Mouse (Mus musculus) lung, postnatal 0 days (tissue): ENCODE measurements around the gene Fam222b. TPM values are rescaled to one million over a fixed set of nuclear protein-coding genes. Genes with fewer than 3 reads are reported as not detected.
A peak's percentile ranks its signal among the peaks of the same experiment; 100 is the strongest.

Experiments
- ATAC-seq: fragments of 200-750 bp; cut with Nextera tagmentation; 2 replicates; pipeline ENCODE4 v1.8.0; 2017; ENCODE audit warnings: moderate library complexity
- DNase-seq: peaks from one replicate; pipeline ENCODE4 v3.0.0-alpha.2; 2016; ENCODE audit warnings: low spot score
- H3K27ac ChIP-seq: fragments of 300-500 bp; sonication (generic); 2 replicates; pipeline ENCODE4 v1.5.1; 2014; ENCODE audit warnings: antibody characterized with exemption, mild to moderate bottlenecking, low read length, mixed read lengths
- H3K27me3 ChIP-seq: fragments of 300-500 bp; sonication (generic); replicated peaks from 2 replicates; pipeline ENCODE4 v1.6.1; 2014; ENCODE audit warnings: low read length, mixed read lengths; ENCODE audit not compliant: insufficient read depth
- H3K36me3 ChIP-seq: fragments of 300-500 bp; sonication (generic); 2 replicates; pipeline ENCODE4 v1.6.1; 2014; ENCODE audit warnings: low read length, mixed read lengths; ENCODE audit not compliant: insufficient read depth
- H3K4me1 ChIP-seq: fragments of 300-500 bp; sonication (generic); 2 replicates; pipeline ENCODE4 v1.6.1; 2014; ENCODE audit warnings: antibody characterized with exemption, low read depth, low read length, mixed read lengths; ENCODE audit not compliant: insufficient read depth
- H3K4me2 ChIP-seq: fragments of 300-500 bp; sonication (generic); replicated peaks from 2 replicates; pipeline ENCODE4 v1.6.1; 2014; ENCODE audit warnings: low read depth, mild to moderate bottlenecking, low read length, moderate library complexity, mixed read lengths
- H3K4me3 ChIP-seq: fragments of 300-500 bp; sonication (generic); 2 replicates; pipeline ENCODE4 v1.5.1; 2014; ENCODE audit warnings: low read depth, low read length
- H3K9ac ChIP-seq: fragments of 300-500 bp; sonication (generic); replicated peaks from 2 replicates; pipeline ENCODE4 v1.6.1; 2014; ENCODE audit warnings: low read depth, mild to moderate bottlenecking
- H3K9me3 ChIP-seq: fragments of 300-500 bp; sonication (generic); 2 replicates; pipeline ENCODE4 v1.6.1; 2016; ENCODE audit warnings: low read length, mixed read lengths
- CTCF ChIP-seq: IDR thresholded peaks from 2 replicates; pipeline ENCODE4 v1.5.1; 2016; ENCODE audit warnings: antibody characterized with exemption, mild to moderate bottlenecking
- EP300 ChIP-seq: IDR thresholded peaks from 2 replicates; pipeline ENCODE4 v1.6.1; 2016; ENCODE audit warnings: antibody characterized with exemption, mild to moderate bottlenecking, control low read depth
- WGBS: fragments of 180-500 bp; shearing (Covaris S2); extraction: QIAGEN DNeasy Blood & Tissue Kit; methylation state at CpG from one replicate; pipeline ENCODE4 v1.1.7; 2014; 5-methylcytosine and 5-hydroxymethylcytosine counted together
- polyA plus RNA-seq: library from polyadenylated mRNA; unstranded; fragments of >200 nt; fragmentation: Nextera tagmentation; extraction: Ambion mirVana; gene quantifications from 2 replicates; pipeline ENCODE4 v1.2.1, GENCODE M21; 2015

Gene Fam222b
- polyA plus RNA-seq, 1 experiment from 2014 or later = 10.0 TPM

GRCm38 (mm10) chr11:78083595-78083994, 10.9 kb upstream of the Fam222b start:
- no peak overlapping the region for H3K9ac ChIP-seq
- no peaks in the 10 kb centered on the region for H3K36me3 ChIP-seq
- TF ChIP-seq CTCF (no peak), EP300 (no peak)
- H3K4me1 ChIP-seq = peaks cover 5% of the 10 kb centered on the region; the same call in 1 of the 2 replicates
- no peaks in the 10 kb centered on the region for H3K27me3 ChIP-seq
- H3K4me2 ChIP-seq = no peak overlapping the region
- DNase-seq = no peak
- 13% methylated on average over 1 of the region's 1 CpGs for WGBS
- no peaks in the 10 kb centered on the region for H3K9me3 ChIP-seq
- no peak overlapping the region for H3K4me3 ChIP-seq
- no peak overlapping the region for H3K27ac ChIP-seq
- ATAC-seq = no peak

- H3K4me1 ChIP-seq = no peaks in the 10 kb centered on the region
- no peaks in the 10 kb centered on the region for H3K36me3 ChIP-seq
- H3K4me2 ChIP-seq = no peak overlapping the region
- no peaks in the 10 kb centered on the region for H3K9me3 ChIP-seq
- H3K9ac ChIP-seq = no peak overlapping the region
- no peak for DNase-seq
- no peaks in the 10 kb centered on the region for H3K27me3 ChIP-seq
- no peak overlapping the region for H3K27ac ChIP-seq
- no peak overlapping the region for H3K4me3 ChIP-seq
- no peak for ATAC-seq
- TF ChIP-seq EP300 (no peak), CTCF (no peak)
- WGBS = 73% methylated on average over 4 of the region's 4 CpGs
These were observed 7.5 kb upstream of the Fam222b start for GRCm38 (mm10) chr11:78086925-78087479.

GRCm38 (mm10) chr11:78087756-78088281, 6.6 kb upstream of the Fam222b start:
- ATAC-seq (no peak), DNase-seq (no peak)
- Histone ChIP-seq H3K27ac (no peak overlapping the region), H3K9ac (no peak overlapping the region), H3K36me3 (no peaks in the 10 kb centered on the region), H3K27me3 (no peaks in the 10 kb centered on the region), H3K4me3 (no peak overlapping the region), H3K4me2 (no peak overlapping the region), H3K4me1 (no peaks in the 10 kb centered on the region), H3K9me3 (no peaks in the 10 kb centered on the region)
- 62% methylated on average over 5 of the region's 5 CpGs for WGBS
- TF ChIP-seq EP300 (no peak), CTCF (no peak)

- WGBS = 43% methylated on average over 11 of the region's 11 CpGs
- peak overlapping the region; percentile 80 for H3K4me3 ChIP-seq
- no peaks in the 10 kb centered on the region for H3K36me3 ChIP-seq
- H3K9me3 ChIP-seq = no peaks in the 10 kb centered on the region
- peak overlapping the region; percentile 82 for H3K9ac ChIP-seq
- no peak for TF ChIP-seq CTCF
- 0 out of 2 replicates have a peak, but pooled peaks have one; percentile 7 for TF ChIP-seq EP300
- DNase-seq = no peak
- H3K4me2 ChIP-seq = peak overlapping the region; percentile 69
- no peaks in the 10 kb centered on the region for H3K27me3 ChIP-seq
- peaks cover 12% of the 10 kb centered on the region; the same call in 1 of the 2 replicates for H3K4me1 ChIP-seq
- no peak for ATAC-seq
- peak overlapping the region; percentile 82 for H3K27ac ChIP-seq
These were observed 340 bp upstream of the Fam222b start for GRCm38 (mm10) chr11:78094137-78094503.

GRCm38 (mm10) chr11:78095144-78095516, 670 bp downstream of the Fam222b start:
- TF ChIP-seq CTCF = no peak
- no peak for TF ChIP-seq EP300
- Histone ChIP-seq H3K4me2 (peak overlapping the region; percentile 69), H3K9ac (peak overlapping the region; percentile 82), H3K9me3 (no peaks in the 10 kb centered on the region), H3K27ac (peak overlapping the region; percentile 82), H3K4me3 (peak overlapping the region; percentile 80), H3K4me1 (peaks cover 12% of the 10 kb centered on the region; the same call in 1 of the 2 replicates), H3K27me3 (no peaks in the 10 kb centered on the region), H3K36me3 (no peaks in the 10 kb centered on the region)
- WGBS = 20% methylated on average over 5 of the region's 5 CpGs
- DNase-seq = no peak
- no peak for ATAC-seq

GRCm38 (mm10) chr11:78097077-78097476, 2.6 kb downstream of the Fam222b start:
- WGBS = 30% methylated on average over 3 of the region's 3 CpGs
- no peaks in the 10 kb centered on the region for H3K27me3 ChIP-seq
- peak overlapping the region; percentile 20; the same call in 1 of the 2 replicates for H3K27ac ChIP-seq
- peak overlapping the region; percentile 33 for H3K4me2 ChIP-seq
- H3K9me3 ChIP-seq = no peaks in the 10 kb centered on the region
- DNase-seq (no peak), ATAC-seq (no peak)
- H3K4me1 ChIP-seq = peaks cover 12% of the 10 kb centered on the region; the same call in 1 of the 2 replicates
- H3K9ac ChIP-seq = peak overlapping the region; percentile 9; the same call in 1 of the 2 replicates
- H3K36me3 ChIP-seq = no peaks in the 10 kb centered on the region
- TF ChIP-seq CTCF = no peak
- no peak for TF ChIP-seq EP300
- no peak overlapping the region for H3K4me3 ChIP-seq
